Mouse (Mus musculus) regulatory T cell (primary cell): ENCODE data around the gene H2-Ke6.

Experiments used
- in situ Hi-C: fragments of 300-600 bp; cut with MboI, MseI; formaldehyde crosslinking; loops from one replicate; pipeline ENCODE4 v1.15.1; 2025; ENCODE audit warnings: high pct_unique_total_duplicates

The H2-Ke6 gene

DNA sequence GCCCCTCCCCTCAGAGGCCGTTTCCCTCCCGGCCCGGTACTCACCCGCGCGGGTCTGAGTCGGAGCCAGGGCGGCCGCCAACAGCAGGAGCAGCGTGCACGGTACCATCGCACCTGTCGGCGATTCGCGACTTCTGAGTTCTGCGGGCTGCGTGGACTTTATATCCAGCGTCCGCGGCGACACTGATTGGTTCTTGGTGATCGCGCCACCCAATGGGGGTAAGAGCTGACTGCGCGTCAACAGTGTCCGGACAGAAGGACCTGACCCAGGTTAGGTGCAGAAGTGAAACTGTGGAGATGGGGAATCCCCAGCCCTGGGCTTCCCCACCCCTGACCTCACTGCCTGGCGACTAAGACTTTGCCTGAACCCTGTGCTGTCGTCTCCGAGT lies 27.7 kb downstream of the H2-Ke6 start, which contains the start of gene H2-K1:
TSS of gene H2-K1 (minus strand) at position 198 of the 388 bp plus-strand sequence.
- in situ Hi-C loops: no loop called here

- in situ Hi-C loops: loop anchor here (5.0 to 25.0 kb wide), 2 partner anchors 47 to 1388 kb away; partner anchors contain the start of genes B3galt4 and H2-Q4
These were observed 28.3 kb downstream of the H2-Ke6 start for GRCm38 (mm10) chr17:33999341-34000149.

DNA sequence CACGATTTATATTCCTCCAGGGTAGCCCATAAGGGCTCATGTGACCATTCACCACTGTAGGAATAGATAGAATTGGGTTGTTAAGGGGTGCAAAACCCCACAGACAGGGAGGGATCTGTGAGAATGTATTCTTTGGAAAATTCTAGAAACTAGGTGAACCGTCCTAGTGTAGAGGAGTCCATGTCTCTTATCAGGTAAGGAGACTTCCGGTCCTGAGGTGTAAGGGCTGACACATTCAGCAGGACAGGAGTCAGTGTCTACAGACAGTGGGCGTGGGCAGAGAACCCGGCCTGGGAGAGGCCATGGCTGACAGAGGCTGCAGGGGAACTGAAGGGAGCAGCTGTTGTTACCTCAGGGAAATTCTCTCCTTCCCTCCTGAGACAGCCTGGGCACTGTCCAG lies 29.2 kb downstream of the H2-Ke6 start:
- in situ Hi-C loops: loop anchor here (5.0 to 25.0 kb wide), 2 partner anchors 46 to 1389 kb away; partner anchors contain the start of genes B3galt4 and H2-Q4

DNA sequence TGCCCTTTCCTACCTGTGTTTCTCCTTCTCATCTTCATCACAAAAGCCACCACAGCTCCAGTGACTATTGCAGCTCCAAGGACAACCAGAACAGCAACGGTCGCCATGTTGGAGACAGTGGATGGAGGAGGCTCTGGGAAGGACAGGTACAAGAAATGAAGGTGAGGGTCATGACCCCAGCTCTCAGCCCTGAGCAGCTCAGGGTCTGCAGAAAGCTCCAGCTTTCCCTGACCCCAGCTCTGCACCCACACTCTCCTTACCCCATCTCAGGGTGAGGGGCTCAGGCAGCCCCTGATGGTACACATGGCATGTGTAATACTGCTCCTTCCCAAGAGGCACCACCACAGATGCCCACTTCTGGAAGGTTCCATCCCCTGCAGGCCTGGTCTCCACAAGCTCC lies 30.8 kb downstream of the H2-Ke6 start:
- in situ Hi-C loops: loop anchor here (5.0 to 25.0 kb wide), 2 partner anchors 45 to 1390 kb away; partner anchors contain the start of genes B3galt4 and H2-Q4

- in situ Hi-C loops: loop anchor here (5.0 to 25.0 kb wide), 2 partner anchors 43 to 1392 kb away; partner anchors contain the start of genes B3galt4 and H2-Q4
These were observed 32.2 kb downstream of the H2-Ke6 start for GRCm38 (mm10) chr17:33995651-33996050.

- in situ Hi-C loops: loop anchor here (5.0 to 25.0 kb wide), 2 partner anchors 43 to 1392 kb away; partner anchors contain the start of genes B3galt4 and H2-Q4
These were observed 32.9 kb downstream of the H2-Ke6 start for GRCm38 (mm10) chr17:33994959-33995358.

DNA sequence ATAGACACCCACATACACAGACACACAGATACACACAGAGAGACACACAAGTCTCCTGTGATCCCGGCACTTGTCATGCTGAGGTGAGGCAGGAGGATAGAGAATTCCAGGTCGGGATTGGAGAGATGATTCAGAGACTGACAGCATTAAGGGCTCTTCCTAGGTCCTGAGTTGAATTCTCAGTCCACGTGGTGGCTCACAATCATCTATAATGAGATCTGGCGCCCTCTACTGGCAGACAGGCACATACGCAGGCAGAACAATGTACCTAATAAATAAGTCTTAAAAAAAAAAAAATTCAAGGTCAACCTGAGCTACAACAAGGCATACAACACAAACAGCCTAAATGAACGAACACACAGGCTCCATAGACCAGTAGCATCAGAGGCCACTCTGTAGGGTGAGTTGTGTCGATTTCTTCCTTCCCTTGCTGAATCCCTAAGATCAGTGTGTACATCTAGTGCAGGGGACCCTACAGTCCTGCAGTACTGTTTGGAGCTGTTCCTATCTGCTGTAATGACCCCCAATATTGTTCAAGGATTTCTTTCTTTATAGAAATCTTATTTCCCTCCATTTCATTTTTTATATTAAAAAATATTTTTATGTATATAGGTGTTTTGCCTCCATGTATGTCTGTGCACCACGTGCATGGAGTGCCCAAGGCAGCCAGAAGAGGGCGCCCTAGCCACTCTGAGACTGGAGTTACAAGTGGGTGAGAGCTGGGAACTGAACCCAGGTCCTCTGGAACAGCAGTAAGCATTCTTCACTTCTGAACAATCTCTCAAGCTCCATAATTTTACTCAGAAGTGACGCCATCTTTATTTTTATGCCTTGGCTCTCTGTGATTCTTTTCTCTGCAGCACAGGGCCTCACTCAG lies 35.8 kb downstream of the H2-Ke6 start:
- in situ Hi-C loops: loop anchor here (25.0 kb wide), 1 partner anchor 1395 kb away; the partner anchor contains the start of gene H2-Q4

DNA sequence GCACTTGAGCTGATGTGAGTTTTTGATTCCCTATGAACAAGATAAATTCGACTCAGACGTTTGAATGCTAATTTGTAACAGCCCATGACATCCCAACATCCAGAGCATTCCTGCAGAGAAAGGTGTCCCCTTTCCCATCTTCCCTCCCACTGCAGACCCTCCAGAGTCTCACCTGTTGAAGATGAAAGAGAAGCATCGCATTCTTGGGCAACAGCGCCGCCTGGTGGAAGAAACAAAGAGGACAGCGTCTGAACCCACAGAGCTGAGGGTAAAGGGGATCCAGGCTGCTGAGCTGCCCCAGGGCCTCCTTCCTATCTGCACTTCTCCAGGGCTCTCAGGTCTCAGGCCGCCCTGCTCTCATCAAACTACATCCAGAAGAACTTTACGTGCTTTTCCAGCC lies 45.7 kb downstream of the H2-Ke6 start:
- in situ Hi-C loops: loop anchor here (25.0 kb wide), 1 partner anchor 1405 kb away; the partner anchor contains the start of gene H2-Q4

GRCm38 (mm10) chr17:33981192-33981909 lies 46.5 kb downstream of the H2-Ke6 start:
- in situ Hi-C loops: loop anchor here (25.0 kb wide), 1 partner anchor 1406 kb away; the partner anchor contains the start of gene H2-Q4

- in situ Hi-C loops: loop anchor here (25.0 kb wide), 1 partner anchor 1407 kb away; the partner anchor contains the start of gene H2-Q4
These were observed 47.5 kb downstream of the H2-Ke6 start for GRCm38 (mm10) chr17:33980181-33981035.

DNA sequence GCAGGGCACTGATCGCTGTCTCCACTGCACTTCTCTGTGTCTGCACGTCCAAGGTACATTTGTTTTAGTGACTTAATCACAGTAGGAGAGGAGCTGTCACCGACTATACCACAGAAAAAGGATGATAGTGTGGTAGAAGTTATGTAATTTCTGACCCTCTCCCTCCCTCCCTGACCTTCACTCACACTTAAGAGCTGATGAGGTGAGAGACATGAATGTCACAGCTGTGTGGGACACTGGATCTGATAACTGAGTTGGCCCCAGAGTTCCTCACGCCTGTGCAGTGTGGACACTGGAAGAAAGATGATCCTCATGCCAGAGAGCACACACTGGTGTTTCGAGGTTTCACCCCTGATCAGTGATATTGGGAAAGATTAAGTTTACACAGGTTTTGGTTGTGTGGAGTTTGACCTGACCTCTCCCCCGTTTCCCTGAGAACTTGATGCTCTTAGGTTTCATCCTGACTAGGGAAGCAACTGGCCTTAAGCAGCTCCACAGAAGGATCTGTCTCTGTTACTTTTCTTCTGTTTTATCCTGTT lies 48.3 kb downstream of the H2-Ke6 start:
- in situ Hi-C loops: loop anchor here (25.0 kb wide), 1 partner anchor 1408 kb away; the partner anchor contains the start of gene H2-Q4

GRCm38 (mm10) chr17:33978631-33979031 lies 49.2 kb downstream of the H2-Ke6 start:
- in situ Hi-C loops: loop anchor here (25.0 kb wide), 1 partner anchor 1409 kb away; the partner anchor contains the start of gene H2-Q4

- in situ Hi-C loops: loop anchor here (25.0 kb wide), 1 partner anchor 1409 kb away; the partner anchor contains the start of gene H2-Q4
These were observed 49.9 kb downstream of the H2-Ke6 start for GRCm38 (mm10) chr17:33977861-33978557.
